Mouse (Mus musculus): ENCODE measurements at regions not wholly inside any gene's neighbourhood (a gene's known extent, or its start where the extent isn't known, plus 50 kb on each side); places are given as distances from the start of the nearest gene placed in this dataset.

GRCm38 (mm10) chr5:64605991-64606390, 197.2 kb upstream of the Klf3 start:
- TF ChIP-seq CTCF (IDR thresholded peaks at IDR 0.05; ENCODE audit: low read depth, low read length) (no peak), EP300 (IDR thresholded peaks at IDR 0.05; ENCODE audit: insufficient read depth, low read depth, low read length) (no peak), POLR2A (IDR thresholded peaks at IDR 0.05; ENCODE audit: insufficient read depth, low read length) (no peak)

Measured in ES-Bruce4 (cell line).